Mouse (Mus musculus): Measurements from ENCODE around the gene Rnf208.

DNA sequence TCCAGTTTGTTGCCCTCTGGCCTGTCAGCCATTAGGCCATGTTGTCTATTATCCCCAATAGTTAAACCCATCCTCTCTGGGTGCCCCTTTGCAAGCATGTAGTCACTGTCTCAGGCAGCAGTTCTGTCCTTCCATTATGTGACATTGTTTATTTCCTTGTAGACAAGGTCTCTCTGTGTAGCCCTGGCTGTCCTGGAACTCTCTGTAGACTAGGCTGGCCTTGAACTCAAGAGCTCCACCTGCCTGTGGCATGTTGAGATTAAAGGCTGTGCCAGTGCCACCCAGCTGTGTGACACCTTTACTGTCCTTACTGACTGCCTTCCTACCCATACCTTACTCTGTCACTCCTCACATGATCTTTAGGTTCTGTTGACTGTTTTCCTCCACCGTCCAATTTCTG, 10.3 kb downstream of the Rnf208 start:
- TF ChIP-seq POLR2A (IDR thresholded peaks at IDR 0.05; ENCODE audit: low read depth, low read length), result no peak
- peak; percentile 38; the same call in 1 of the 2 replicates for TF ChIP-seq CTCF (IDR thresholded peaks at IDR 0.05; ENCODE audit: extremely low read depth, insufficient read length, insufficient replicate concordance, low read depth, low read length)

Measured in small intestine, adult 2 months (tissue).